Mouse (Mus musculus): ENCODE data around the gene Cep126.

GRCm38 (mm10) chr9:8078882-8079281, 55.2 kb downstream of the Cep126 start:
- TF ChIP-seq CTCF (conservative IDR thresholded peaks at IDR 0.05; ENCODE audit: low read length) (no peak), POU5F1 (IDR thresholded peaks at IDR 0.05; ENCODE audit: borderline replicate concordance, low read length) (no peak)
